19 mouse cellular contexts compared by ENCODE assay signal in genomic region chr19:44749061-44749990, GRCm38 (mm10). TPM values are rescaled to one million over a fixed set of nuclear protein-coding genes. Genes with fewer than 3 reads are reported as not detected.
DNase-seq lines count a peak whose midpoint lies in the region; ATAC-seq and TF ChIP-seq lines count a peak whose summit lies in the region.
"Had no signal": no experiment of that assay in that cellular context is flagged by ENCODE, and none has a peak within 500 bp of the region (broad histone marks: within the 10 kb centered on the region; RNA-seq: fewer than 3 reads in every experiment).

No protein-coding gene starts in this region.

- TF ChIP-seq EP300 in CH12.LX (IDR thresholded peaks at IDR 0.05; ENCODE audit: low read length) = no peak

- intact Hi-C loops in left cerebral cortex, postnatal 25 days (cut with DNase I) = loop anchor here (5.0 kb wide), 1 partner anchor 1137 kb away; the partner anchor contains the start of gene Nkx2-3

- peak; percentile 53 for DNase-seq in embryo, embryonic 10.5 days (ENCODE audit: low spot score)
- no peak for DNase-seq in embryo, embryonic 10 days (ENCODE audit: low spot score)
- DNase-seq in CH12.LX (ENCODE audit: extremely low read depth) = no peak
- no peak for DNase-seq in hindbrain, embryonic 14.5 days (ENCODE audit: low spot score)
- DNase-seq in kidney, postnatal 10 days = peak; percentile 38
- DNase-seq in left cerebral cortex, postnatal 25 days (ENCODE audit: low spot score in 2 of 2) = no peak
- DNase-seq in spleen, postnatal 14 days (ENCODE audit: low spot score in 2 of 2) = no peak
- DNase-seq: cerebellum, adult 9-10 months; heart, adult 2 months; layer of hippocampus, adult 9-11 months; liver, embryonic 13.5 days; lung, postnatal 10 days; right cerebral cortex, postnatal 14 days; thymus, adult 18-20 months had no signal

- no peak overlapping the region for H3K4me2 ChIP-seq in CH12.LX (ENCODE audit: insufficient read depth, low read depth, poor library complexity, severe bottlenecking)
- peak overlapping the region; percentile 47 for H3K4me2 ChIP-seq in hindbrain, embryonic 14.5 days (replicated peaks)

- TF ChIP-seq CTCF in CH12.LX (conservative IDR thresholded peaks at IDR 0.05 in 1 of 2, IDR thresholded peaks at IDR 0.05 in 1 of 2; ENCODE audit: low read depth in 2 of 2, low read length in 2 of 2) = no peak

- H3K4me1 ChIP-seq in CH12.LX (ENCODE audit: control insufficient read depth in 1 of 2, insufficient read depth in 2 of 2) = peaks cover 5 to 17% of the 10 kb centered on the region in 2 experiments; a peak in 2 of 4 replicates
- peaks cover 3% of the 10 kb centered on the region for H3K4me1 ChIP-seq in hindbrain, embryonic 14.5 days (replicated peaks; ENCODE audit: control insufficient read depth, insufficient read depth, low read length)
- H3K4me1 ChIP-seq: liver, embryonic 13.5 days had no signal

- no peak overlapping the region for H3K27ac ChIP-seq in CH12.LX (ENCODE audit: insufficient read depth, low read depth)
- peak overlapping the region; percentile 87 for H3K27ac ChIP-seq in hindbrain, embryonic 14.5 days
- H3K27ac ChIP-seq: heart, adult 2 months; intestine, embryonic 15.5 days; liver, embryonic 13.5 days; midbrain, embryonic 12.5 days had no signal

- no peaks in the 10 kb centered on the region for H3K9me3 ChIP-seq in CH12.LX (replicated peaks; ENCODE audit: low read length)
- no peaks in the 10 kb centered on the region for H3K9me3 ChIP-seq in hindbrain, embryonic 14.5 days (ENCODE audit: control insufficient read depth, low read length)
- H3K9me3 ChIP-seq: intestine, embryonic 15.5 days; liver, embryonic 13.5 days; midbrain, embryonic 12.5 days had no signal

- WGBS in hindbrain, embryonic 14.5 days = under 1% methylated on average over 18 of the region's 18 CpGs

- in situ Hi-C loops in CH12.LX (cut with MboI; ENCODE audit: low pct_ligation_motif_present, low pct_unique_long_range_greater_than_20kb, low sequenced_read_pairs) = loop anchor here (10.0 kb wide), 1 partner anchor 155 kb away; no protein-coding TSS in a partner anchor

- H3K79me2 ChIP-seq in CH12.LX (replicated peaks; ENCODE audit: control insufficient read depth, extremely low read depth, insufficient read depth, poor library complexity, severe bottlenecking) = no peaks in the 10 kb centered on the region

- peaks cover 92% of the 10 kb centered on the region for H3K27me3 ChIP-seq in CH12.LX (replicated peaks)
- H3K27me3 ChIP-seq in hindbrain, embryonic 14.5 days (ENCODE audit: control insufficient read depth, insufficient read depth, low read length) = peaks cover 99% of the 10 kb centered on the region
- H3K27me3 ChIP-seq: Patski had no signal

- H3K36me3 ChIP-seq in CH12.LX (replicated peaks in 1 of 2; ENCODE audit: control insufficient read depth in 1 of 2, insufficient read depth in 1 of 2, low read length in 1 of 2) = no peaks in the 10 kb centered on the region
- no peaks in the 10 kb centered on the region for H3K36me3 ChIP-seq in hindbrain, embryonic 14.5 days (replicated peaks; ENCODE audit: control insufficient read depth, insufficient read depth)
- H3K36me3 ChIP-seq: intestine, embryonic 15.5 days; liver, embryonic 13.5 days; midbrain, embryonic 12.5 days had no signal

- H3K9ac ChIP-seq in CH12.LX (ENCODE audit: insufficient read depth, low read depth) = no peak overlapping the region
- peak overlapping the region; percentile 62 for H3K9ac ChIP-seq in hindbrain, embryonic 14.5 days
- H3K9ac ChIP-seq: intestine, embryonic 15.5 days; liver, embryonic 13.5 days; midbrain, embryonic 12.5 days had no signal

- ATAC-seq in hindbrain, embryonic 14.5 days (ENCODE audit: low FRiP score) = no peak
- ATAC-seq in granulocyte monocyte progenitor cell, adult 5-6 weeks (replicated peaks; ENCODE audit: poor library complexity, severe bottlenecking) = no peak

- TF ChIP-seq RAD21 in CH12.LX (IDR thresholded peaks at IDR 0.05; ENCODE audit: low read depth, low read length) = no peak

- no peak for TF ChIP-seq POLR2A in CH12.LX (IDR thresholded peaks at IDR 0.05; ENCODE audit: low read depth, low read length)

- dilution Hi-C loops in CH12.LX (cut with MboI; ENCODE audit: extremely low pct_ligation_motif_present, extremely low pct_unique_long_range_greater_than_20kb, low sequenced_read_pairs) = no loop called here

- no peak overlapping the region for H3K4me3 ChIP-seq in CH12.LX (replicated peaks in 1 of 3; ENCODE audit: low read depth in 2 of 3, low read length in 2 of 3, poor library complexity in 1 of 3)
- peak overlapping the region; percentile 29 for H3K4me3 ChIP-seq in hindbrain, embryonic 14.5 days (replicated peaks; ENCODE audit: low read length)

TF ChIP-seq in CH12.LX, 34 proteins besides CTCF, POLR2A, EP300 and RAD21:
- no peak for TF ChIP-seq PAX5 (IDR thresholded peaks at IDR 0.05; ENCODE audit: low read length)
- peak; percentile 30; the same call in 1 of the 2 replicates for TF ChIP-seq ZNF384 (IDR thresholded peaks at IDR 0.05; ENCODE audit: low read depth, low read length)

RNA-seq across cellular contexts. Expression of gene Pax2, which starts 6.5 kb away (rescaled TPM):
- total RNA-seq in CH12.LX (2012; rRNA removed) (not detected in 2 replicates), CH12.LX (2014; rRNA removed) (not detected in 2 replicates)
- polyA plus RNA-seq in CH12.LX (2012; ENCODE audit: insufficient read length, low read depth) = not detected in 2 replicates
- 18.7 and 22.1 TPM in 2 replicates for polyA plus RNA-seq in hindbrain, embryonic 14.5 days (2014; fragmentation: Nextera tagmentation; extraction: Ambion mirVana)
- total RNA-seq in left cerebral cortex, postnatal 25 days (2021) = under 1 TPM; 0.11 to 0.16 TPM
- total RNA-seq in granulocyte monocyte progenitor cell, adult 5-6 weeks (2014; fragmentation: Nextera tagmentation) = not detected in 2 replicates
- total RNA-seq in granulocyte monocyte progenitor cell, adult 5-6 weeks (2017) = not detected in 2 replicates
- total RNA-seq: heart, adult 2 months had no signal
- polyA plus RNA-seq: heart, adult 2 months; heart, postnatal 0 days; liver, embryonic 13.5 days had no signal

Comparison
In these comparisons a context has a peak if more than half of its experiments do, and no peak if none do; other contexts are left out.
1. DNase-seq: peak in embryo, embryonic 10.5 days (single experiment) and kidney, postnatal 10 days (single experiment); none in embryo, embryonic 10 days (single experiment), CH12.LX (single experiment), hindbrain, embryonic 14.5 days (single experiment), left cerebral cortex, postnatal 25 days (0 of 2) and spleen, postnatal 14 days (0 of 2).